Mouse (Mus musculus) layer of hippocampus, adult 18-20 months (tissue): Measurements from ENCODE around the gene Gm20835. TPM values are rescaled to one million over a fixed set of nuclear protein-coding genes. Genes with fewer than 3 reads are reported as not detected.
"Not testable (repeated sequence)": the region's sequence is repeated elsewhere in the genome, so short reads cannot be mapped to it uniquely, and the experiment has no call there.

Experiments
- DNase-seq, 2 experiments: peaks; one replicate each; pipeline ENCODE4 v3.0.0; 2022; ENCODE audit warnings: low spot score in 2 of 2
- long read RNA-seq: library from polyadenylated mRNA; stranded (forward); transcript quantifications from one replicate; pipeline ENCODE4 v2.0.0, GENCODE M21; 2021
- total RNA-seq, 2 experiments: library from RNA; stranded (reverse); gene quantifications; 2 replicates each; pipeline ENCODE4 v1.2.3; 2021

Gene Gm20835
- not detected for total RNA-seq
- long read RNA-seq: 0 reads

- not testable (repeated sequence) for DNase-seq
Measured at GRCm38 (mm10) chrY:36735190-36735589, at the start of gene Gm20835. Gene Gm20835, minus strand, starts transcription at chrY:36735290.
